Mouse (Mus musculus) stomach, postnatal 0 days (tissue): ENCODE measurements at regions not wholly inside any gene's neighbourhood (a gene's known extent, or its start where the extent isn't known, plus 50 kb on each side); places are given as distances from the start of the nearest gene placed in this dataset.

Experiments
- ATAC-seq: fragments of 200-750 bp; cut with Nextera tagmentation; 2 replicates; pipeline ENCODE4 v1.8.0; 2017; ENCODE audit not compliant: low FRiP score, low TSS enrichment
- DNase-seq: peaks from one replicate; pipeline ENCODE4 v3.0.0-alpha.2; 2016; ENCODE audit warnings: low spot score
- H3K27ac ChIP-seq: fragments of 300-500 bp; sonication (generic); replicated peaks from 2 replicates; pipeline ENCODE4 v1.5.1; 2014; ENCODE audit warnings: mild to moderate bottlenecking, control low read depth
- H3K27me3 ChIP-seq: fragments of 300-500 bp; sonication (generic); 2 replicates; pipeline ENCODE4 v1.6.1; 2014; ENCODE audit warnings: low read length; ENCODE audit not compliant: control insufficient read depth, insufficient read depth
- H3K36me3 ChIP-seq: fragments of 300-500 bp; sonication (generic); 2 replicates; pipeline ENCODE4 v1.6.1; 2014; ENCODE audit warnings: low read length, mixed read lengths; ENCODE audit not compliant: control insufficient read depth, insufficient read depth
- H3K4me1 ChIP-seq: fragments of 300-500 bp; sonication (generic); replicated peaks from 2 replicates; pipeline ENCODE4 v1.6.1; 2014; ENCODE audit warnings: antibody characterized with exemption; ENCODE audit not compliant: control insufficient read depth, insufficient read depth
- H3K4me2 ChIP-seq: fragments of 300-500 bp; sonication (generic); replicated peaks from 2 replicates; pipeline ENCODE4 v1.6.1; 2014; ENCODE audit warnings: low read depth, mild to moderate bottlenecking, control low read depth, moderate library complexity
- H3K4me3 ChIP-seq: fragments of 300-500 bp; sonication (generic); 2 replicates; pipeline ENCODE4 v1.5.1; 2014; ENCODE audit warnings: low read depth, low read length, control low read depth
- H3K9ac ChIP-seq: fragments of 300-500 bp; sonication (generic); 2 replicates; pipeline ENCODE4 v1.6.1; 2014; ENCODE audit warnings: mild to moderate bottlenecking, low read length, control low read depth, mixed read lengths
- H3K9me3 ChIP-seq: fragments of 300-500 bp; sonication (generic); 2 replicates; pipeline ENCODE4 v1.6.1; 2016; ENCODE audit warnings: low read length; ENCODE audit not compliant: control insufficient read depth
- CTCF ChIP-seq: IDR thresholded peaks from 2 replicates; pipeline ENCODE4 v1.5.1; 2016; ENCODE audit warnings: antibody characterized with exemption, low read depth, mild to moderate bottlenecking, moderate library complexity
- EP300 ChIP-seq: optimal IDR thresholded peaks from 2 replicates; pipeline ENCODE3; 2016; ENCODE audit warnings: antibody characterized with exemption
- WGBS: fragments of 180-500 bp; shearing (Covaris S2); extraction: QIAGEN DNeasy Blood & Tissue Kit; methylation state at CpG from one replicate; pipeline ENCODE4 v1.1.7; 2014; 5-methylcytosine and 5-hydroxymethylcytosine counted together

DNA sequence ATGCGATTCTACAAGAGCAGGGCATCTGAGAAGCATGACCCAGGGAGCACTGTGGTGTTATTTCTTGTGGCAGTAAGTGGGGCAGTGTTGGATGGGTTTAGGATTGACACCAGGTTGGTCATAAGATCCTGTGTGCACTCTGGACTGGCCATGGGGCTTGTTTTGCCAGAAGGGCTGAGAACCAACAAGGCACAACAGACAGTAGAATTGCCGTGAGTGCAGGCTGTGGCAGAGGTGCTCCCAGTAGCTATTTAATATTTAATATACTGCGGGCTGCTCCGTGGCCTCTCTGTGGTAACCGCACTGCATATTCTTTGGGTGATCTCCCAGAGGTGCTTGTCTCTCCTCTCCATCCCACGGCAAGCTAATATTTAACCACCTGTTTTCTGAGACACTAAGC lies 88.5 kb downstream of the 4930426L09Rik start:
- Histone ChIP-seq H3K36me3 (no peaks in the 10 kb centered on the region), H3K4me2 (no peak overlapping the region), H3K9ac (no peak overlapping the region), H3K27ac (no peak overlapping the region), H3K27me3 (no peaks in the 10 kb centered on the region), H3K4me1 (no peaks in the 10 kb centered on the region), H3K4me3 (no peak overlapping the region), H3K9me3 (no peaks in the 10 kb centered on the region)
- no peak for DNase-seq
- 72% methylated on average over 6 of the region's 6 CpGs for WGBS
- no peak for ATAC-seq
- no peak for TF ChIP-seq EP300
- TF ChIP-seq CTCF = no peak

GRCm38 (mm10) chr2:19099384-19099783 lies 99.7 kb upstream of the Armc3 start:
- Histone ChIP-seq H3K9ac (no peak overlapping the region), H3K9me3 (no peaks in the 10 kb centered on the region), H3K4me3 (no peak overlapping the region), H3K27ac (no peak overlapping the region), H3K4me2 (no peak overlapping the region), H3K27me3 (no peaks in the 10 kb centered on the region), H3K4me1 (no peaks in the 10 kb centered on the region), H3K36me3 (no peaks in the 10 kb centered on the region)
- WGBS = 69% methylated on average over 2 of the region's 2 CpGs
- DNase-seq = no peak
- TF ChIP-seq CTCF (no peak), EP300 (no peak)
- ATAC-seq = no peak

GRCm38 (mm10) chr2:19108753-19109152 lies 90.3 kb upstream of the Armc3 start:
- TF ChIP-seq EP300 = no peak
- no peak for TF ChIP-seq CTCF
- Histone ChIP-seq H3K4me3 (no peak overlapping the region), H3K9ac (no peak overlapping the region), H3K4me1 (no peaks in the 10 kb centered on the region), H3K4me2 (no peak overlapping the region), H3K9me3 (no peaks in the 10 kb centered on the region), H3K27me3 (no peaks in the 10 kb centered on the region), H3K36me3 (no peaks in the 10 kb centered on the region), H3K27ac (no peak overlapping the region)
- DNase-seq = no peak
- no peak for ATAC-seq

DNA sequence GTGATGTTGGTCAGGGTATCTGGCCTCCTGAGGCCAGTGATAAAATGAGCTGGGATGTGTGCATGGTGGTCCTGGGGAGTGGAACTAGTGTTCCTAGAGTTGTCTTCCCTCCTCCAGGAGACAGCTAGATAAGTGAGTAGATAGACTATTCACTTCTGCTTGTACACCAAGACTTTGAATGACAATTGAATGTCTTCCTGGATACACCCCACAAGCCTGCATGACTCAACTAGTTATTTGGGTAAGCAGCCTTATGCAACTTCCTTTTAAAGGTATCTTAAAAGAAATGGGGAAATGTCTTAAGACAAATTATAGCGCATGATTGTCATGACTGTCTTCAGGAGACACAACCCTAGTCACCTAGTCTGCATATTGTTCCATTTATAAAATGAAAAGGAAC lies 79.2 kb upstream of the Armc3 start:
- H3K36me3 ChIP-seq = no peaks in the 10 kb centered on the region
- TF ChIP-seq EP300 (no peak), CTCF (no peak)
- H3K4me2 ChIP-seq = no peak overlapping the region
- no peak overlapping the region for H3K27ac ChIP-seq
- H3K4me3 ChIP-seq = no peak overlapping the region
- no peak for DNase-seq
- no peaks in the 10 kb centered on the region for H3K4me1 ChIP-seq
- 80% methylated on average over 1 of the region's 1 CpGs for WGBS
- no peaks in the 10 kb centered on the region for H3K9me3 ChIP-seq
- no peaks in the 10 kb centered on the region for H3K27me3 ChIP-seq
- no peak for ATAC-seq
- H3K9ac ChIP-seq = no peak overlapping the region

GRCm38 (mm10) chr2:19132864-19133263 lies 66.2 kb upstream of the Armc3 start:
- H3K4me1 ChIP-seq = no peaks in the 10 kb centered on the region
- H3K9me3 ChIP-seq = no peaks in the 10 kb centered on the region
- H3K36me3 ChIP-seq = no peaks in the 10 kb centered on the region
- WGBS = 83% methylated on average over 6 of the region's 6 CpGs
- no peak overlapping the region for H3K27ac ChIP-seq
- ATAC-seq = no peak
- TF ChIP-seq CTCF = no peak
- no peak for TF ChIP-seq EP300
- no peak overlapping the region for H3K9ac ChIP-seq
- H3K27me3 ChIP-seq = no peaks in the 10 kb centered on the region
- DNase-seq = no peak
- no peak overlapping the region for H3K4me3 ChIP-seq
- H3K4me2 ChIP-seq = no peak overlapping the region

GRCm38 (mm10) chr2:19142586-19142985 lies 56.5 kb upstream of the Armc3 start:
- no peak for TF ChIP-seq CTCF
- TF ChIP-seq EP300 = no peak
- H3K9me3 ChIP-seq = no peaks in the 10 kb centered on the region
- ATAC-seq (no peak), DNase-seq (no peak)
- no peaks in the 10 kb centered on the region for H3K27me3 ChIP-seq
- no peak overlapping the region for H3K27ac ChIP-seq
- H3K4me3 ChIP-seq = no peak overlapping the region
- no peak overlapping the region for H3K9ac ChIP-seq
- H3K36me3 ChIP-seq = no peaks in the 10 kb centered on the region
- no peak overlapping the region for H3K4me2 ChIP-seq
- WGBS = 61% methylated on average over 2 of the region's 2 CpGs
- no peaks in the 10 kb centered on the region for H3K4me1 ChIP-seq
